Mouse (Mus musculus) MEL (cell line): ENCODE data around the gene Cfap157.

Source experiments
- CHD2 ChIP-seq: IDR thresholded peaks from 2 replicates; pipeline ENCODE4 v1.6.1; 2011; ENCODE audit warnings: low read length, improper control_type of control experiment
- CTCF ChIP-seq, 3 experiments: IDR thresholded peaks in 2 of 3; conservative IDR thresholded peaks in 1 of 3; 2 replicates each; pipeline ENCODE4 v1.5.1; 2011 to 2012; ENCODE audit warnings: low read length in 3 of 3, low read depth in 2 of 3, mild to moderate bottlenecking in 2 of 3, improper control_type of control experiment in 1 of 3, inconsistent platforms in 1 of 3, mixed read lengths in 1 of 3, moderate library complexity in 1 of 3; ENCODE audit not compliant: control insufficient read depth in 1 of 3, insufficient read depth in 1 of 3, poor library complexity in 1 of 3, severe bottlenecking in 1 of 3
- EP300 ChIP-seq, 2 experiments: IDR thresholded peaks; 2 replicates each; pipeline ENCODE4 v1.6.1; 2011; ENCODE audit warnings: improper control_type of control experiment in 2 of 2, low read length in 2 of 2, low read depth in 1 of 2, mild to moderate bottlenecking in 1 of 2
- GATA1 ChIP-seq: IDR thresholded peaks from 2 replicates; pipeline ENCODE4 v1.6.1; 2011; ENCODE audit warnings: low read depth, low read length, improper control_type of control experiment
- JUND ChIP-seq: IDR thresholded peaks from 2 replicates; pipeline ENCODE4 v1.6.1; 2011; ENCODE audit warnings: low read depth, mild to moderate bottlenecking, improper control_type of control experiment, low read length
- NELFE ChIP-seq: IDR thresholded peaks from 2 replicates; pipeline ENCODE4 v1.6.1; 2011; ENCODE audit warnings: low read depth, low read length, improper control_type of control experiment
- POLR2A ChIP-seq, 2 experiments: IDR thresholded peaks; 2 replicates each; pipeline ENCODE4 v1.6.1; 2011 to 2012; ENCODE audit warnings: low read length in 2 of 2, mild to moderate bottlenecking in 2 of 2, control low read depth in 1 of 2, improper control_type of control experiment in 1 of 2, low read depth in 1 of 2, moderate library complexity in 1 of 2; ENCODE audit not compliant: control insufficient read depth in 1 of 2, insufficient read depth in 1 of 2, poor library complexity in 1 of 2
- TAL1 ChIP-seq: IDR thresholded peaks from 2 replicates; pipeline ENCODE4 v1.6.1; 2012; ENCODE audit warnings: mild to moderate bottlenecking, inconsistent platforms, low read length, moderate library complexity, mixed read lengths

DNA sequence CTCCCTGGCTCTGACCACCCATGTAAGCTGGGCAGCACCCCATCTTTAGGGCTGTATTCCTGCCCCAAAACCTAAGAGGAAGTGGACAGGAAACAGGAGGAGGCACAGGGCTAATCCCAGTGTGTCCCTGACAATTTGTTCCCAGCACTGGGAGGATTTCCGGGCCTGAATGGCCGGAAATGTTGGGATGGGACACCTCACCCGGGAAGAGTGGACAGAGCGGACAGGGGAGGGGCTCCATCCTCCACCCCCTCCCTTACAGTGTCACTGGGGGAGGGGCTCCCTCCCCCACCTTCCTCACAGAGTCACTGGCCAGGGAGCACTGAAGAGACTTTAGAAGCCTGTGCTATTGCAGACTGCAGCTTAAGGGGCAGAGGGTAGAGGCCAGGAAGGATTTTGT lies 49.3 kb downstream of the Cfap157 start:
- TF ChIP-seq GATA1 (no peak), JUND (no peak), CHD2 (no peak), NELFE (no peak), EP300 (IDR thresholded peaks at IDR 0.05; ENCODE audit: low read depth in 1 of 2, low read length in 2 of 2) (no peak), POLR2A (IDR thresholded peaks at IDR 0.05; ENCODE audit: control insufficient read depth in 1 of 2, insufficient read depth in 1 of 2, low read depth in 1 of 2, low read length in 2 of 2, poor library complexity in 1 of 2) (no peak), CTCF (IDR thresholded peaks at IDR 0.05 in 2 of 3, conservative IDR thresholded peaks at IDR 0.05 in 1 of 3; ENCODE audit: control insufficient read depth in 1 of 3, insufficient read depth in 1 of 3, low read depth in 2 of 3, low read length in 3 of 3, poor library complexity in 1 of 3, severe bottlenecking in 1 of 3) (no peak), TAL1 (no peak)
